Mouse (Mus musculus): ENCODE results near the gene Pa2g4.

- TF ChIP-seq CTCF (IDR thresholded peaks at IDR 0.05; ENCODE audit: low read depth) (no peak), EP300 (IDR thresholded peaks at IDR 0.05; ENCODE audit: low read depth) (no peak)
These were observed 49.8 kb downstream of the Pa2g4 start for GRCm38 (mm10) chr10:128516029-128516428.
